Mouse (Mus musculus) layer of hippocampus, adult 9-11 months (tissue): ENCODE results near the gene Slc10a7.

Experiments
- DNase-seq: peaks from one replicate; pipeline ENCODE4 v3.0.0; 2022

The Slc10a7 gene

DNA sequence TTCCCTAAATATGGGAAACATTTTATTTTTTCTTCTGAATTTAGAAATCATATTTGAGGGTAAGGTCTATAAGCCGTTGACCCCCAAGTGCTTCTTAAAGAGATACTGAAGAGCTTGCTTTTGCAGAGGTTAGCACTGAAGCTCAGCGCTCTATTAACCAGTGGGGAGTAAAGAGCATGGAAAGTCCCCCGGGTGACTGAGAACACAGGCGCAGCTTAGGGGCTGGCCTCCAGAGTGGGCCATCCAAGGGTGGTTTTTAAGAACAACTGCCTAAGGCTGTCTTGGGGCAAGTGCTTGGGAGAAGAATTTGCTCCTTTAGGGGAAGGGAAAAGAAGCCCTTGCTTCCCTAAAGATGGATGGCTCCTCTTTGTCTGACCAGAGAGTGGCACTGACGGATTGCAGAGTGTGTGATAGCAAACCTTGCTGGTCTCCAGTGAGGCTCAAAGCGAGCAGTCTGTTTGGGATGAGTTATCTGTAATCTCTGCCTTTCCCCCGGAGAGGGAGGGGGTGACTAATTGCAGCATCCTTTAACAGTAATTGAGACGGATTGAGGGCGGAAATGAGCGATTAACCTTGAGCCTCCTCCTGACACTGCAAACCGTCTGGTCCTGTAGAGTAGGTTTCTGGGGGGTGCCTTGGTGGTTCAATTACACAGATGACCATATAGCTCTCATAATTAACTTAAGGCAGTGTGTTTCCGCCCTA lies 115.7 kb downstream of the Slc10a7 start:
- DNase-seq: no peak

DNA sequence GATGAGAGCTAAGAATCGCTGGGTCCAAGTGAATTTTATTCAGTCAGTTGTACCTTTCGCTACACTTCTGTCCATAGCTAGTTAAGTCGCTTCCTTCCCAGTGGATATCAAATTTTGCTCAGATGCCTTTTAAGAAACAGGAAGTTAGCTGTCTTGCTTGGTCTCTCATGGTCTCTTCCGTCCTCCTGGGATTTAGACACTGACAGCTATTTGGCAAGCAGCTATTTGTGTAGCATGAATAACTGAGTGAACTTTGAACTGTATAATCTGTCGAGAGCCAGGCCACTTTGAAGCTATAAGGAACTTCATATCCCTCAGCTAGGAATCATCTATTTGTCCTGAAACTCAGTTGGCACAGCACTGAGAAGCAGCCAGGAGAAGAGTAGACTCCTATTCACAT lies 117.5 kb downstream of the Slc10a7 start:
- DNase-seq: no peak

DNA sequence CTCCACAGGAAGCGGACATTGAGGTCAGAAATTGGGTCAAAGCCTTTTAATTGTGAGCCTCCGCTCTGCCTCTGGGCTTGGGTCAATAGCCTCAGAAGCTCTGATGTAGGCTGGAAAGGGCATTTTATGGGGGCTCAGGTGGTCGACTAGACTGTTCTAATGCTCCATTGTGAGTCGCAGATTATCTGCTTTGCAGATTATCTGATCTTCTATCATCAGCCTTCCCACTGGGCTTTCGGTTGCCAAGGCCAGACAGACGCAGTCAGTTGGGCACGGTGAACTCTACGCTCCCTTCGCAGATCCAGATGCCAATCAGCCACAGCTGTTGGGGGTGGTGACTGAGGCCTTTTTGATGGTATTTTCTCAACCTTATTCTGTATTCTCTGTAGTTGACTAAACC lies 118.6 kb downstream of the Slc10a7 start:
- DNase-seq: no peak

DNA sequence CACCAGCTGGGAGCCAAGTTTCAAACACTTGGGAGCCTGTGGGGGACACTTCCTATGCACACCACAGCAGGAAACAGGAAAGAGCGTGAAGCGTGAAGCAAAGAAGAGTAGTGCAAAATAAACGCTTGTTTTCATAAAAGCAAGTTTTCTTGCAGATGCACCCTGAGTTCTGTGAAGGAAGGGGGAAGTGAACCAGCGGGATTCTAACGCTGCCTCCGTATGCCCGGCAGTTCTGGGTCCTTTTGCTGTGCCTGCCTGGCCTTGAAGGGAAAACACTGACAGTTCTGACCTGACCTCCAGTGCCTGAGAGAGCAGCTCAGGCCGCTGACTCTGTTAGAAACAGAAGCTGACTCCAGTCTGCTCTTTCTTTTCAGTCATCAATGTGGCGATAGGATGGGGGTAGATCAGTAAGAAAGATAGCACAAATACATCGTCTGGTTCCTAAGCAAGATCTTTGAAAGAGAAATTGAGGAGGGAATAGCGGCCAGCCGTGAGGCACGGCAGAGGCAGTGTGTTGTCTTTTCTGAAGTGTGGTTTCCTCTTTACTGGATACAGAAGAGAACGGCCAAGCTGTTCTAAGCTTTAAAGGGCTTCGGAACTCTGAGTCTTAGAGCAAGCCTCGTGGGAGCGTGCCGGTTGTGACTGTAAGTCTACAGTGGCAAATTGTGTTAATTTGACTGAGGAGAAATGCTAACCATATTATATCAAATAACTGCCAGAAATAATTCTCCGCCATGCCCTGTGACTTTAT lies 121.4 kb downstream of the Slc10a7 start:
- no peak for DNase-seq

DNA sequence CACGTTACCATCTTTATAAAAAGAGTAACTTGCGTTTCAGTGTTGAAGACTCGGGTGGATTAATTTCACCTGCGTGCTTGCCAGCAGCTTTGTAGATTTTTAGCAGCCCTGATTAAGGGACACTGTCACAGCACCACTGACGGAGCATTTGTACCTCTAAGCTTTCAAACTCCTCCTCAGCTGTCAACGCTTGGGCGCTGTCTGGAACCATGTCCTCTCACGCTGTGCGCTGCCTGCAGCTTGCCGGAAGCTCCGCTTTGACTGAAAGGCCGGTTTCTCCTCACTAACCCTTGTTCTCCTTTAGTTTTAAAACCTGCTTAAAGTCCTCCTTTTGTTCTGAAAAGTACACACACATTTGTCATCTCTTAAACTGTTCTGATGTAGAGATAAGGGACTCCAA lies 123.9 kb downstream of the Slc10a7 start:
- no peak for DNase-seq

DNA sequence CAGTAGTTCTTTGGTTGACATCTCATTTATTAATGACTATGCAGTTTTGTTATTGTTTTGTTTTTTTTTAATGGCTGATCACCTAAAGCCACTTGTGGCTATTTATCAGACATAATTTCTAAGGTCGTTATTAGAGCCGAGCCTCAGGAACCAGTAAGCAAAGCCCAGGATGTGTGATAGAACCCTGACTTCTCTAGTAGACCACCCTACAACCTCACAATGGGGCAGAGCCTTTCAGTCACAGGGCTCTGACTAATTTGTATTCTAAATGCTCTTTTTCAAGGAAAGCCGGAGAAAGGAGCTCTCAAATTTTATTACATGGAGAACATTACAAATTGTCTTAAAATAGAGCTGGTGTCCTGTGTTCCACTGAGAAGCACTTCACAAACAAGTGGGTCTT lies 124.9 kb downstream of the Slc10a7 start:
- DNase-seq: no peak

DNA sequence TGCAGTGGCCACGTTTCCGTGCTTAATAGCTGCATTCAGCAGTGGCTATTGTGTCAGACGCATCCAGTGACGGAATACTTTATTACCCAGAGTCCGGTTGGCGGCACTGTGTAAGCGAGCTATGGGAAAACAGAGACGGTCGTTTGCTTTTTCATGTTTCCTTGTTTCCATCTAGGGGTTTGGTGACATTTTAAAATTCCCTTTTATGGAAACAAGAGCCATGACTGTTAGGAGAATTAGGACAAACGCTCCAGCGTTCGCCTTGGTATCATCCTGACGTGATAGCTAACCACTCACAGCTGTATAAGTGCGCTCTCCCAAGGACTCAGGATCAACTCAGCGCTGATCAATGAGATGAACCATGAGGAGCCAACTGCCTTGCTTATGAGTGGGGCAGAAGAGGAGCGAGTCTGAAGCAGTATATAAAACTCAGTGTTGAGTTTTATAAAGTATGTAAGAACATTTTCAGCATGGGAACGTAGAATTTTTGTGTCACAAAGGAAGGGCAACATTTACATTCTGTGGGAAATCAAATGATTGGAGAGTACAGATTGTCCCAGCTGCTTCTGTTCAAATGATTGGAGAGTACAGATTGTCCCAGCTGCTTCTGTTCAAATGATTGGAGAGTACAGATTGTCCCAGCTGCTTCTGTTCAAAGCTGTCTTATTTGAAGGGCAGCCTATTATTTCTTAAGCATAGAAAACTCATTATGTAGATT lies 125.5 kb downstream of the Slc10a7 start:
- no peak for DNase-seq

DNA sequence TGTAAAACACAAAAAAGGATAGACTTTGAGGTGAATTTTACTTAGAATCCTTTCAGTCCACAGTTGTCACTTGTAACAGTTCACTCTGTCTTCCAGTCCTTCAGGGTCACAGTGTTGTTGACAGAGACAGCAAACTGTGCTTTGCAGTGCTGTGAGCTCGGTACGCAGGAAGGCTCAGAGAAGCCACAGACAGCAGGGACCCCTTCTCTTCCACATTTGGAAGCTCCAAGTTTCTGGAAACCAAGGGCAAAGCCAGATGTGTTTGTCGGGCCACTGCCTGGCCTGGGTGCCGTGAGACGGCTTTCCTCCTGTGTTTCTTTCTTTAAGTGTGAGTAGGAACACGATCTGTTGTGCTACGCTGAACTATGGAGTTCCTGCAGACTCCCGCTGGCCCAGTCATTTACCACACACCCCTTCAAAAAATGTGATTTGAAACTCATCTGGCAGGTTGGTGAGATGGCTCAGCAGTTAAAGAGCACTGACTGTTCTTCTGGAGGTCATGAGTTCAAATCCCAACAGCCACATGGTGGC lies 126.2 kb downstream of the Slc10a7 start:
- no peak for DNase-seq

DNA sequence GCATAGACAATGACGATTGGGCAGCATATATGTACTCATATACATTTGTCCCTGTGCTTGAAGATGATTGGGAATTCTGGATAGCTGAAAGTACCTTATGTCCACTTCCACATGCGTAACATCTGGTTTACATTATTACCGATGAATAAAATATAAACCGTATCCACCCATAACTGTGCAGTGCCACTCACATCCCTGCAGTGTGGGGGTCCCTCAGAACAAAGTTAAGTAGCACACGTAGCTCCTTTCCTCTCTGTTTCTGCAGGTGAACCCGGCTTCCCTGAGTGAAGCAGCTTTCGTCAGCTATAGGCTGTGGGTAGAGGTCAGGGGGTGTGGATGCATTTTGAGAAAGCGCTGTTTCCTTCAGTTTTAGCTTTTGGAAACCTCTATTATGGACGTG lies 132.8 kb downstream of the Slc10a7 start:
- no peak for DNase-seq

DNA sequence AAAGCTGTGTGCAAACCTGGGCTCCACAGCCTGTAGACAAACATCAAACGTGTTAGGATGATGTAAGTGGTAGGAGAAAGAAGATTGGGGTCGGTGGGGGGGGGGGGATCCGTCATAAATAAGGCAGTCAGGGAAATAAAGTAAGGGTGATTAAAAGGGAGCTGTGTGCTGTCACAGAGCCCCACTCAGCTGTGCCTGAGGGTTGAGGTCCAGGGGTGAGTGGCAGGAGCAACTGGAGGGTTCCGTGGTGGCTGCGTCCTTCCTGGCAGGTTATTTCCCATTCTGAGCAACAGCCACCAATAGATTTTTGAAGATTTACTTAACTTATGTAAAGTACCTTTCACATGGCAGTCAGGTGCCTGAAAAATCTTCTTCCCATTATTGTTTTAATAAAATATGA lies 133.2 kb downstream of the Slc10a7 start:
- DNase-seq: no peak

DNA sequence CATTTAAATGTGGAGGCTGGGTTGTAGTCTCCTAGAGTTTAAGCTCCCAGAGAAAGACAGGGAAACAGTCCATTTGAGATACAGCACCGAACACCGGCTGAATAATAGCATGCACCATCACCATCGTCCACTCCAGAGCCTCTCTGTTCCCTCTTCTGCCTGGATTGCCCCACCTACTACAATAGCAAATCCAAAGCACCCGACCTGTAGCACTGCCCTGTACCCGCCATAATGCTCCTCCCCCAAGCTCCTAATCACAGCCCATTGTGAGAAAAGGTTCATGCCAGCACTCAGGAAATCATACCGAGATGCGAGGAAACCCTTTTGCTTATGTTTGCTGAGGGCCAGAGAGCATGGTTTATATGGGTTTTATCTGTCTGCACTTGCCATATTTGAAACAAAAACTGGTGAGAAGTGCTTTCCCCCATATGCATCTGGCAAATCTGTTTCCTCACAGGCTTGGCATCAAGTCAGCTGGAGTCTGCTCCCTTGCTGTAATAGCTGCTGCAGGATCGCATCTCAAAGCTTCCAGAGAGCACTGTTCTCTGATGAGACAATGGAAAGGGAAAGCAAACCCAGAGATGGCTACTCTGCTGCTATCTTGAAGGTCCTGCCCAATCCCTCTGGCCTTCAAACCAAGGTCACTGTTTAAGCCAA lies 138.0 kb downstream of the Slc10a7 start:
- DNase-seq: peak; percentile 33

DNA sequence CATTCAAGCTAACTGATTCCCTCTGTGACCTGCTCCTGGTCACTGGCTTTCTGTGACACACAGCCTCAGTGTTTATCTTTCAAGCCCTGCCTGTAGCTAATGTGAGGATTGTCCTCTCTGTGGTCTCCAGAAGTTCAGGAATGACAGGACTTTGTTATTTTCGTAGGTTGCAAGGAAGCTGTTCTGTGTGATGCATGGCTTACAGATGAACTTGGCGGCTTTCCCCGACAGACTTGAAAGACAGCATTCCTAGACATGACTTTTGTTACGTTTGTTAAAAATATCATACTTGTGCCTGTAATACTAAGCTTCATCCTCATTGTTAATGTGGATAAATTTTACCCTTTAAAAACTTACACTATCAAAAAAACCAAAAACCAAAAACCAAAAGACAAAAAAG lies 138.7 kb downstream of the Slc10a7 start:
- DNase-seq: no peak

DNA sequence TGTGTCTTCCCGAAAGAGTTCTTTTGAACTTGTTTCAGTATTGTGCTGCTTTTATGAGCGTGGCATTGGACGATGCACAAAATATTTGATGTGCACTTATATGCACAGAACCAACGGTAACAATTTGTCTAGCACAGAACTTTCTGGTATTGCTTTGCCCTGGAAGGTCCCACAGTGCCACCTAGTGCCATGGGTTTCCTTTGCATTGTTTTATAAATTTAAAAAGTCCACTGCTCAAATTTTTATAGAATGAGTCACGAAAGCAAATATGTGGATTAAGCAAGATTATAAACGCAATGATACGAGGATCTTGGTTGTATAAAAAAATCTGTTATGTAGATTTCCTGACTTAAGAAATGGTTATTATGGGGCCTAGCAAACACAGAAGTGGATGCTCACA lies 139.8 kb downstream of the Slc10a7 start:
- DNase-seq: peak; percentile 48

DNA sequence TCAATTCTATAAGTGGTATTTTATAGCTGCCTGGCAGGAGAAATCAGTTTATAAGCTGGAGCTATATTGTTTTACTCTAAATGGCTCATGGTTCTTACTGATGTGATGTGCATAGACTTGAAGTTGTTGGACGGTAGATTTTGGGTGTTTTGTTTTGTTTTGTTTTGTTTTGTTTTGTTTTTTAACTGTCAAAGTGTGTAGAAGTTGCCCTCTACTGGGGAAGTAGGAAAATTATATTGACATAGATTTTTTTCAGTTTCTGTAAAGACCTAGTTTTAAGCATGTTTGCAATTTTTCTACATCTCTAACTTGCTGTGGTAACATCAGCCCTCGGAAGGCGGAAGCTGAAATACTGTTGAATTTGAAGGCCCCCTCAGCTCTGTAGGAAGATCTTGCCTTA lies 142.5 kb downstream of the Slc10a7 start:
- no peak for DNase-seq

DNA sequence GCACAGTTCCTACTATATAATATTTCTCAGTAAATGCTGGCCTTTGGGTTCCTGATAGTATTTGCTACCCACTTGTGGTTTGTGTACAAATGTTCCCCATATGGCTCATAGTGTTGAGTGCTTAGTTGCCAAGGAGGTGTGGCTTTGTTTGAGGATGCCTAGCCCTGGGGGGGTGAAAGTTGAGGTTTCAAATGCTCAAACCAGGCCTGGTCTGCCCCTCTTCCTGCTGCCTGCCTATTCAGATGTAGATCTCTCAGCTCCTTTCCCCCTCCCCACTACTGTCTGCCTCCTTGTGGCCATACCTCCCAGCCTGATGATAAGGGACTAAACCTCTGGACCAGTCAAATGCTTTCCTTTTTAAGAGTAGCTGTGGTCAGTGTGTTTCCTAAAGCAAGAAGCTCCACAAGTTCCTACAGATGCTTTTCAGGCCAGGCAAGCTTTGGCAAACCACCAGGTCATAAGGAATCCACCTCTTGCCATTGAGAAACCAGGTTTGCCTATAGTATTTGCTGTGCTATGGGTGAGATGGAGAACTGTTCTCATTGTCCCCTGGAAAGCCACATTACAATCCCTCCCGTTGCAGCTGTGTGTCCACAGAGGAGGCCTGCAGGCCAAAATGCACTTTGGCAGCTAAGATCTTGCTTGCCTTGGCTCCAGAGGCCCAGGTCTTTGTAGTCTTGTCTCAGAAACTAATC lies 146.4 kb downstream of the Slc10a7 start:
- no peak for DNase-seq

DNA sequence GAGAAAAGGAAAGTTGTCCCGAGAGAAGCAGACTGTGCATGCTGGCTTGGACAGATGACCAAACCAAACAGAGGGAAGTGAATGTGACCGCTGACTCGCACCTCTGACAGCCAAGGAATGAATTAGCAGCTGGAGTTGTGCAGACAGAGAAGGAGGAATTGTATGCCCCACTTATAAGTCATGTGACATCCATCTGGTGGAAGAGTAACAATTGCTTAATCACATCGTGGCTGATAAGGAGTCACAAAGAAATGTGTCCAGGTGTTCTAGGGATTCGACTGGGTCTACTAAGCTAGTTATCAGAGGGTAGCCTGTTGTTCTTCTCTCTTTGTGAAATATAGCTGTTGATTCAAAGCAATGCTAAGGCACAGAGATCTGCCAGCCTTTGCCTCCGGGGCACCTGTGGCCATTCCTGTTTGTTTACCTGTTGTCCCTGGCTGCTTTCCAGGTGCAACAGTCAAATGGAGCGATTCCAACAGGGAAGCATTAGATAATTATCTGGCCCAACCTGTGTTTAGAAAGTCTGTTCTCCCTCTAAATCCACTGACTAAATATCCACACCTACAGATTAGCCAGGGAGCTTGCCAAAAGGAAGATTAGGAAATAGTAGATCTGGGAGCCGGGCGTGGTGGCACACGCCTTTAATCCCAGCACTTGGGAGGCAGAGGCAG lies 147.7 kb downstream of the Slc10a7 start:
- DNase-seq: no peak

DNA sequence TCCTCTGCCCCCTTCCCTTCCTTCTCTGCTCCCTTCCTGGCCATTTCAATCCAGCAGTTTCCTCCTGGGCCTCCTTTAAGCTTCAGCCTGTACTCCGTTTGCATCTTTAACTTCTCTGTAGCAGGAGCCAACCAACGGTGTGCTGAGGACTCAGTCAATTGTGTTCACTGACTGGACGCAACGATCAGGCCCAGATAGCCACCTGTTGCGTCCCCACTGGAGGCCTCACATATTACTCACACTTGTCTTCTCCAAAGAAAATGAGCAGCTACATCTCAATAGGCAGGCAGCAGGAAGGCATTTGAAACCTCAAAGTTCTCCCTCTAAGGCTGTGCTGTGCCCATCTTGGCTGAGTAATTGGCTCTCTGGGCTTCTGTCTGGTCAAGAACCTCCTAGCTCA lies 149.0 kb downstream of the Slc10a7 start:
- DNase-seq: no peak

DNA sequence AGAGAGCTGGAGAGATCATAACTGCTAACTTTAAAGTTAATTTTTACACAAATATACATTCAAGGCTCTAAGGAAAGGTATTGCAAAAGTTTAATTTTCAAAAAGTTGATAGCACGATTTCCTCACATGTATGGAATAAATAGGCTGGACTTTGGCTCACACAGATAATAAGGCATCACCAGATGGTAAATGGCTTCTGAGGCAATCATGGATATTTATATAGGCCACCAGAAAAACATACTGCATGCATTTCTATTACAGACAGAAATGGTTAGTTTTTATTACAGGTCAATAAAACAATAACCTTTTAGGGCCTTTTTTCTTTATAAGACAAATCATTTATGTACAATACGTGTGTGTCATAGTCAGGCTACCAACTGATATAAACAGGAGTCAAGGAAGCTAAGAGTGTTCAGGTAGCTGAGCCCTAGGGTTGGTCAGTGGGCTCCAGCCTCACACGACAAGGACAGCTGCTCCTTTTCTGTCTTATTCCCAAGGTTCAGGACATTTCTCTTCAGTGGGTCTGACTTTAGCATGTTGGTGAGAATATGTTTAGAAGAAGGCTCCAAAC lies 150.6 kb downstream of the Slc10a7 start:
- no peak for DNase-seq

DNA sequence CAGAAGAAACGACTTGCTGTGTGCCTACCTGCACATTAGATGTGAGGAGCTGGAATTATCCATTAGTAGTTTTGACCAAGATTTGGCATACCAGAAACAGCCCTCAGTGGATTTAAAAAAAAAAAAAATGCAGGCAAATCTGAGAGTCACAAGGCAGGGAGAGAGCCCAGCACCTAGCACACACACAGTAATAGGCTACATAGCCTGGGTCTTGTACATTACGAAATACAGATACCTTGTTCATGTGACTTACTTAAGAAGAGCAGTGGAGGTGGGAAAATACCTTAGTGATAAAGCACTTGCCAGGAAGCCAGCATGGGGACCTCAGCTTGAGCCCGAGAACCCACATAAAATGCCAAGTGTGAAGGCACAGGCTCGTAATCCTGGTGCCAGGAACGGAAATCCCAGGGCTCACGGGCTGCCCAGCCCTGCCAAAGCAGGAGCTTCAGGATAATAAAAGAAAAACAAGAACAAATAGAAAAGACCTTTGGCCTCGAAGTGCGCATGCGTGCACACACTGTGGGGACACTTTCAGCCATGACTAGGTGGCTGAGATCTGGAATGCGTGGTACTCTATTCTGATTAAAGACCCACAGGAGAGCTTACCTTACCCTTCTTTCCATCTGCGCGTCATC lies 155.3 kb downstream of the Slc10a7 start:
- DNase-seq: no peak

DNA sequence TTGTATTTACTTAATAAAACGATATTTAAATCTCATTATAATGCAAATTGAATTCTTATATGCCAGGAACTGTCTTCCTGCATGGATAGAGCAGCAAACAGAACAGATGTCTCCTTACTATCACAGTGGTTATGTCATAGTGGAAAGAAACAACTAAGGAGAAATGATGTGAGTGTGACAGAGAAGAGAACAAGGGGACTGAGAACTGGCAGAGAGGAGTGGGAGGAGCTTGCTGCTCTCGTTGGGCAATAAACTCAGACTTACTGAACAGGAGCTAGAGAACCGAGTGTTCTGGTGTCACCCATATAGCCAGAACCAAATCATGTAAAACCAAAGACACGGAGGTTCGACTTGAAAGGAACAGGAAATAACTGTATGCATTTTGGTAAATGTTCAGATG lies 158.3 kb downstream of the Slc10a7 start:
- no peak for DNase-seq

DNA sequence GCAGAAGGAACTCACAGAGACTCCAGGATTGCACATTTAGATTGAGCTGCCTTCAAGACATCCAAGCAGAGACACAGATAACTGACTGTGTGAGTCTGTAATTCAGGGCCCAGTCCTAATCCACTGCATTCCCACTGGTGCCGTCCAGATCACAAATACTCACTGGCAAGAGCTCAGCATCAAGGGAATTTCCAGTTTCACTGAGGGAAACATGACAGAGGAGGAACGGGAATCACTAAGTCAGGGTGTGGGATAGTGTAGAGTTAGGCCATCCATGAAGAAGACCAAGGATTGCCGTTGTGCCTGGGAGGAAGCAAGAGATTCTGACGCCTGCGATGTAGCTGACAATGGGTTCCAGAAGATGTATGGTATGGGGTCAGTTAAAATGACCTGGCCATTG lies 159.1 kb downstream of the Slc10a7 start:
- DNase-seq: no peak
